Mouse (Mus musculus) embryonic fibroblast, embryonic 13.5 days (primary cell): ENCODE measurements around the gene Man1a2.

Source experiments
- CTCF ChIP-seq: IDR thresholded peaks from 2 replicates; pipeline ENCODE4 v1.5.1; 2011; ENCODE audit warnings: mild to moderate bottlenecking, control low read depth, low read length, moderate library complexity, borderline replicate concordance; ENCODE audit not compliant: insufficient read depth
- POLR2A ChIP-seq: IDR thresholded peaks from 2 replicates; pipeline ENCODE4 v1.6.1; 2011; ENCODE audit warnings: low read depth, mild to moderate bottlenecking, control low read depth, low read length, moderate library complexity

GRCm38 (mm10) chr3:100685763-100686370 is 564 bp upstream of the Man1a2 start:
- TF ChIP-seq CTCF = no peak
- TF ChIP-seq POLR2A = peak; percentile 49
